Mouse (Mus musculus): Measurements from ENCODE around the gene AW822073. TPM values are rescaled to one million over a fixed set of nuclear protein-coding genes. Genes with fewer than 3 reads are reported as not detected.

AW822073 gene
- polyA plus RNA-seq (2015; fragmentation: Illumina TruSeq; extraction: RNeasy Lipid Tissue Mini Kit (QIAGEN cat#74804); ENCODE audit: low read depth, low replicate concordance) = not detected

DNA sequence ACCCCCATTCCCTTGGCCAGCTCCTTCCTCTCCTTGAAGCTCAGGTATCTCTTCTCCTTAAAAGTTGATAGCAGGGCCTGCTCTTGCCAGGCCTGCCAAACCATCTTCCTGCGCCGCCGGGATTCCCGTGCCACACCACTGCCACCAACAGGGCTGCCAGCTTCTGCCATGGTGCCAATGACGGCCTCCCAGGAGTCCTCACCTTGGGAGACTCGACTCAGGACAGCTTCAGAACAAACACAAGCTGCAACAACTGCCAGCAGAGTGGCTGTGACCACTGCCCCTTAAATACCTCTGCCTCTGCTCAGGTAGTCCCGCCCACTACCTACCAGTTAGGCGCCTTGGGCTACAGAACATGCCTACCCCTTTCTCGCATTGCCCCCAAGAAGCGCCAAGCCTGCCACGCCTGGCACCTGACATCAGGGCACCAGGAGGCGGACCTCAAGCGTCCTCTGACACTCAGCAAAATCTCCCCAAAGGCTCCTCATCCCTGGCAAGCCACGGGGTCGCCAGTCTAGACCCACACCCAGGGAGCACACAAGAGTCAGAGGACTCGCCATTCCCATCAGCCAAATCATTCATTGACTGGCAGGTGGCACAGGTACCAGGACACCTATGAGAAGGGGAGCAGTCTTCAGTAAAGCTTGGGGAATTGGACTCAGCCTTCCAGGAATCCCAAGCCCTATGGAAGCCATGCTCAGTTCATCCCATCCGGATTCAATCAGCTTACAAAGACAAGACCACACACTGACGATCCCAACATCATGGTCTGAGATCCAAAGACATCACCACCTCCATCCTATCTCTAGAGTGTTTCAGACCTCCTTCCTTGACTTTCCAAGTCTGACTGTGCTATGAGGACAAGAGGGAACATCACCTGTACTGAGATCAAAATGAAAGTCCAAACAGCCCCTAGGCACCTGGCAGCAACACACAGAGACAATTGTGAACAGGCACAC lies at the start of gene AW822073:
AW822073 (minus strand) TSS at position 104 of the 959 bp plus-strand sequence.

DNA sequence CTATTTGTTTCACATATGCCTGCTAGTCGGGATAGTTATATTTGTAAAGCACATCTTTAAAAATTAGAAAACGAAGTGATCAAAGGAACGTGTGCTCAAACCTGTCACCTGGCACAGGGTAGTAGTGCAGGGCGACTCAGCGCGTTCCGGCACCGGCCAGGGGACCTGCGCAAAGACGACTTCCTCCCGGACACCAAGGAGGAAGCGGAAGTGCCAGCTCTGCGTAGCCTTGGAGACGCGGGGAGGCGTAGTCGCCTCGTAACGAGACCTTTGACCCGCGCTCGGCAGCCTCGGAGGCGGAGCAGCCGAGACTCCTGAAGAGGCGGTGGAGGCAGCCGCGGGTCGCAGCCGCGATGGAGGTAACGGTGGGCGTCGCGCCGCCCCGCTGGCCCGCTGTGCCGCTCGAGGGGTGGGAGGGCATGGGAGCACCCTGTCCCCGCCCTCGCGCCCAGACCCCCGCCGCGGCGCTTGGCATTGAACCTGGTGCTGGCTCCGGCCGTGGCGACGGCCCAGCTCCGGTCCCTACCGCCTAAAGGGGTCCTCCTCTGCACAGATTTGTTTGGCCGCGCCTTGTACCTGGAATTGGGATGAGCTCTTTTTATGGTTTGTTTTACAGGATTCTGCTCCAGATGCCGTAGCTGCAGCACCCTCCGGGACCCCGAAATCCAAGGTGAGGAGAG lies 30.6 kb upstream of the AW822073 start, which contains the start of gene Gcc2:
Gcc2 (plus strand) TSS at position 285 of the 680 bp plus-strand sequence.

DNA sequence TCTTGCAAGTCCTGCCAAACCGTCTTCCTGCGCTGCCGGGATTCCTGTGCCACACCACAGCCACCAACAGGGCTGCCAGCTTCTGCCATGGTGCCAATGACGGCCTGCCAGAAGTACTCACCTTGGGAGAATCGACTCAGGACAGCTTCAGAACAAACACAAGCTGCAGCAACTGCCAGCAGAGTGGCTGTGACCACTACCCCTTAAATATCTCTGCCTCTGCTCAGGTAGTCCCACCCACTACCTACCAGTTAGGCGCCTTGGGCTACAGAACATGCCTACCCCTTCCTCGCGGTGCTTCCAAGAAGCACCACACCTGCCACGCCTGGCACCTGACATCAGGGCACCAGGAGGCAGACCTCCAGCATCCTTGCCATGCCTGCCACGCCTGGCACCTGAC lies 11.9 kb upstream of the AW822073 start, which contains the start of gene Gm4981:
Gm4981 (minus strand) TSS at position 89 of the 400 bp plus-strand sequence.

DNA sequence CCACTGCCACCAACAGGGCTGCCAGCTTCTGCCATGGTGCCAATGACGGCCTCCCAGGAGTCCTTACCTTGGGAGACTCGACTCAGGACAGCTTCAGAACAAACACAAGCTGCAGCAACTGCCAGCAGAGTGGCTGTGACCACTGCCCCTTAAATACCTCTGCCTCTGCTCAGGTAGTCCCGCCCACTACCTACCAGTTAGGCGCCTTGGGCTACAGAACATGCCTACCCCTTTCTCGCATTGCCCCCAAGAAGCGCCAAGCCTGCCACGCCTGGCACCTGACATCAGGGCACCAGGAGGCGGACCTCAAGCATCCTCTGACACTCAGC lies 7.9 kb upstream of the AW822073 start, which contains the start of gene Duxf3:
Duxf3 (minus strand) TSS at position 35 of the 329 bp plus-strand sequence.

Other genes starting within 250 kb of the AW822073 start
- not detected for gene Duxf3, start 7.7 kb upstream of the AW822073 start, polyA plus RNA-seq (2015; fragmentation: Illumina TruSeq; extraction: RNeasy Lipid Tissue Mini Kit (QIAGEN cat#74804); ENCODE audit: low read depth, low replicate concordance)
- not detected for gene Gm4981, start 11.8 kb upstream of the AW822073 start, polyA plus RNA-seq (2015; fragmentation: Illumina TruSeq; extraction: RNeasy Lipid Tissue Mini Kit (QIAGEN cat#74804); ENCODE audit: low read depth, low replicate concordance)
- 42.3 TPM for gene Gcc2, start 30.6 kb upstream of the AW822073 start, polyA plus RNA-seq (2015; fragmentation: Illumina TruSeq; extraction: RNeasy Lipid Tissue Mini Kit (QIAGEN cat#74804); ENCODE audit: low read depth, low replicate concordance)
- 23.2 TPM for gene Lims1, start 98.5 kb upstream of the AW822073 start, polyA plus RNA-seq (2015; fragmentation: Illumina TruSeq; extraction: RNeasy Lipid Tissue Mini Kit (QIAGEN cat#74804); ENCODE audit: low read depth, low replicate concordance)
- 38.4 TPM for gene Ranbp2, start 222.0 kb upstream of the AW822073 start, polyA plus RNA-seq (2015; fragmentation: Illumina TruSeq; extraction: RNeasy Lipid Tissue Mini Kit (QIAGEN cat#74804); ENCODE audit: low read depth, low replicate concordance)

Data from brain, adult 10 weeks (tissue).